Mouse (Mus musculus): ENCODE measurements at regions not wholly inside any gene's neighbourhood (a gene's known extent, or its start where the extent isn't known, plus 50 kb on each side); places are given as distances from the start of the nearest gene placed in this dataset.

- no peak for DNase-seq (ENCODE audit: low spot score)
These were observed 317.1 kb downstream of the Fam84a start for GRCm38 (mm10) chr12:13834723-13835122.

GRCm38 (mm10) chr12:13825899-13826298 is 326.0 kb downstream of the Fam84a start:
- no peak for DNase-seq (ENCODE audit: low spot score)

- no peak for DNase-seq (ENCODE audit: low spot score)
These were observed 336.4 kb downstream of the Fam84a start for GRCm38 (mm10) chr12:13815500-13815899.

GRCm38 (mm10) chr12:13810155-13810515 is 341.7 kb downstream of the Fam84a start:
- DNase-seq (ENCODE audit: low spot score): no peak

GRCm38 (mm10) chr12:13809291-13810154 is 342.3 kb downstream of the Fam84a start:
- DNase-seq (ENCODE audit: low spot score): no peak

GRCm38 (mm10) chr12:13779752-13780151 is 372.1 kb downstream of the Fam84a start:
- no peak for DNase-seq (ENCODE audit: low spot score)

GRCm38 (mm10) chr12:13776687-13777086 is 375.2 kb downstream of the Fam84a start:
- no peak for DNase-seq (ENCODE audit: low spot score)

GRCm38 (mm10) chr12:13769696-13770095 is 382.2 kb downstream of the Fam84a start:
- no peak for DNase-seq (ENCODE audit: low spot score)

GRCm38 (mm10) chr12:13769156-13769555 is 382.7 kb downstream of the Fam84a start:
- DNase-seq (ENCODE audit: low spot score): no peak

- no peak for DNase-seq (ENCODE audit: low spot score)
These were observed 385.4 kb downstream of the Fam84a start for GRCm38 (mm10) chr12:13766486-13766885.

GRCm38 (mm10) chr12:13753878-13754277 is 398.0 kb downstream of the Fam84a start:
- DNase-seq (ENCODE audit: low spot score): no peak

- DNase-seq (ENCODE audit: low spot score): no peak
These were observed 407.4 kb downstream of the Fam84a start for GRCm38 (mm10) chr12:13744323-13744931.

GRCm38 (mm10) chr12:13729901-13730637 is 421.8 kb downstream of the Fam84a start:
- DNase-seq (ENCODE audit: low spot score): no peak

GRCm38 (mm10) chr12:13728986-13729385 is 422.9 kb downstream of the Fam84a start:
- no peak for DNase-seq (ENCODE audit: low spot score)

- DNase-seq (ENCODE audit: low spot score): no peak
These were observed 427.3 kb downstream of the Fam84a start for GRCm38 (mm10) chr12:13724511-13724910.

- no peak for DNase-seq (ENCODE audit: low spot score)
These were observed 440.9 kb downstream of the Nbas start for GRCm38 (mm10) chr12:13709806-13710205.

GRCm38 (mm10) chr12:13707747-13708146 is 438.8 kb downstream of the Nbas start:
- DNase-seq (ENCODE audit: low spot score): no peak

GRCm38 (mm10) chr12:13706510-13706909 is 437.6 kb downstream of the Nbas start:
- no peak for DNase-seq (ENCODE audit: low spot score)

GRCm38 (mm10) chr12:13703604-13704003 is 434.7 kb downstream of the Nbas start:
- no peak for DNase-seq (ENCODE audit: low spot score)

GRCm38 (mm10) chr12:13699858-13700257 is 430.9 kb downstream of the Nbas start:
- DNase-seq (ENCODE audit: low spot score): no peak

GRCm38 (mm10) chr12:13698834-13699233 is 429.9 kb downstream of the Nbas start:
- no peak for DNase-seq (ENCODE audit: low spot score)

- DNase-seq (ENCODE audit: low spot score): no peak
These were observed 422.6 kb downstream of the Nbas start for GRCm38 (mm10) chr12:13691394-13692165.

Data from lung, postnatal 25 days (tissue).